Mouse (Mus musculus): ENCODE measurements at regions not wholly inside any gene's neighbourhood (a gene's known extent, or its start where the extent isn't known, plus 50 kb on each side); places are given as distances from the start of the nearest gene placed in this dataset.

DNA sequence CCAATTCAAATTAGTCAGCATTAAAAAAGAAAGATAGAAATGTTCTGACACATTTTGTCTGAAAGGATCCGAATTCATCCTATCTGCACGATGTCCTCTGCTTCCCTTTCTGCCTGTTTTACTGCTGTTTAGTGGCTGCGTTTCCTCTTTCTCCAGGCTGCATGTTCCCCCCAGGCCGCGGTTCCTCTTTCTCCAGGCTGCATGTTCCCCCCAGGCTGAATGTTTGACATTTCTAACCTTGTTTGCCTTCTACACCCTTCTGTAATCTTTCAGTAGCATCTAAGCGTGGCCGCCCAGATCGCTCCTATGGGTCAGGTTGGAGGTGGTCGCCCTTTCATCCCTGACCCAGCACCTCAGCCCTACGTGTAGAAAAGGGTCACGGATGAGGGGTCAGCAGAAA is 89.6 kb upstream of the Mdm1 start:
- TF ChIP-seq CTCF (IDR thresholded peaks at IDR 0.05; ENCODE audit: extremely low read depth, insufficient read depth, insufficient read length, insufficient replicate concordance), result no peak
- no peak for TF ChIP-seq POLR2A (IDR thresholded peaks at IDR 0.05; ENCODE audit: low read depth, low read length)
